Mouse (Mus musculus) spleen, adult 2 months (tissue): ENCODE data around the gene Pold2.

Experiments used
- CTCF ChIP-seq: fragments of 200-500 bp; IDR thresholded peaks from 2 replicates; pipeline ENCODE4 v1.5.1; 2011; ENCODE audit warnings: mild to moderate bottlenecking, inconsistent platforms; ENCODE audit not compliant: insufficient read depth, insufficient read length, insufficient replicate concordance; ENCODE audit errors: extremely low read depth
- POLR2A ChIP-seq: fragments of 200-500 bp; IDR thresholded peaks from 2 replicates; pipeline ENCODE4 v1.6.1; 2011; ENCODE audit warnings: low read depth, low read length, inconsistent platforms

- no peak for TF ChIP-seq CTCF
- no peak for TF ChIP-seq POLR2A
Measured at GRCm38 (mm10) chr11:5916178-5916548, 38.1 kb upstream of the Pold2 start.
